Mouse (Mus musculus): Measurements from ENCODE around the gene Grm8.

GRCm38 (mm10) chr6:27305351-27305750 is 829.6 kb downstream of the Grm8 start:
- TF ChIP-seq POLR2A (IDR thresholded peaks at IDR 0.05; ENCODE audit: low read depth, low read length) = no peak
- TF ChIP-seq CTCF (IDR thresholded peaks at IDR 0.05; ENCODE audit: extremely low read depth, insufficient read depth, insufficient read length, insufficient replicate concordance) = no peak

Data from spleen, adult 2 months (tissue).